Mouse (Mus musculus) lung, embryonic 14.5 days (tissue): ENCODE measurements around the gene Llcfc1. TPM values are rescaled to one million over a fixed set of nuclear protein-coding genes. Genes with fewer than 3 reads are reported as not detected.

Source experiments
- ATAC-seq: fragments of 200-750 bp; cut with Nextera tagmentation; 2 replicates; pipeline ENCODE4 v1.8.0; 2017; ENCODE audit warnings: mild to moderate bottlenecking, moderate TSS enrichment, moderate library complexity; ENCODE audit not compliant: insufficient read depth
- DNase-seq: peaks from one replicate; pipeline ENCODE4 v3.0.0-alpha.2; 2015
- H3K27ac ChIP-seq: fragments of 300-500 bp; sonication (generic); 2 replicates; pipeline ENCODE4 v1.5.1; 2014; ENCODE audit warnings: low read depth, mild to moderate bottlenecking, moderate library complexity
- H3K27me3 ChIP-seq: fragments of 300-500 bp; sonication (generic); 2 replicates; pipeline ENCODE4 v1.6.1; 2014; ENCODE audit warnings: low read length, control low read depth; ENCODE audit not compliant: insufficient read depth
- H3K36me3 ChIP-seq: fragments of 300-500 bp; sonication (generic); 2 replicates; pipeline ENCODE4 v1.6.1; 2014; ENCODE audit warnings: control low read depth; ENCODE audit not compliant: insufficient read depth
- H3K4me1 ChIP-seq: fragments of 300-500 bp; sonication (generic); 2 replicates; pipeline ENCODE4 v1.6.1; 2014; ENCODE audit warnings: antibody characterized with exemption, control low read depth; ENCODE audit not compliant: insufficient read depth
- H3K4me2 ChIP-seq: fragments of 300-500 bp; sonication (generic); 2 replicates; pipeline ENCODE4 v1.6.1; 2014; ENCODE audit warnings: mild to moderate bottlenecking
- H3K4me3 ChIP-seq: fragments of 300-500 bp; sonication (generic); 2 replicates; pipeline ENCODE4 v1.5.1; 2014; ENCODE audit warnings: low read depth, low read length
- H3K9ac ChIP-seq: fragments of 300-500 bp; sonication (generic); 2 replicates; pipeline ENCODE4 v1.6.1; 2014
- H3K9me3 ChIP-seq: fragments of 300-500 bp; sonication (generic); 2 replicates; pipeline ENCODE4 v1.6.1; 2016; ENCODE audit warnings: low read depth, low read length, control low read depth
- CTCF ChIP-seq: IDR thresholded peaks from 2 replicates; pipeline ENCODE4 v1.5.1; 2016; ENCODE audit warnings: antibody characterized with exemption, low read depth
- WGBS: fragments of 180-500 bp; shearing (Covaris S2); extraction: QIAGEN DNeasy Blood & Tissue Kit; methylation state at CpG from one replicate; pipeline ENCODE4 v1.1.7; 2014; 5-methylcytosine and 5-hydroxymethylcytosine counted together
- polyA plus RNA-seq: library from polyadenylated mRNA; unstranded; fragments of >200 nt; fragmentation: Nextera tagmentation; extraction: Ambion mirVana; gene quantifications from 2 replicates; pipeline ENCODE4 v1.2.1, GENCODE M21; 2014

Gene Llcfc1
- not detected in 2 replicates for polyA plus RNA-seq

GRCm38 (mm10) chr6:41684131-41684530, at the start of gene Llcfc1:
Llcfc1 (plus strand) TSS chr6:41684431.
- DNase-seq (no peak), ATAC-seq (no peak)
- Histone ChIP-seq H3K9ac (no peak within 1 kb of the TSS), H3K4me3 (no peak within 1 kb of the TSS), H3K4me1 (no peaks in the 10 kb centered on the region), H3K4me2 (no peak within 1 kb of the TSS), H3K9me3 (no peaks in the 10 kb centered on the region), H3K27me3 (no peaks in the 10 kb centered on the region), H3K27ac (no peak within 1 kb of the TSS), H3K36me3 (no peaks in the 10 kb centered on the region)
- 80% methylated on average over 2 of the region's 2 CpGs for WGBS
- TF ChIP-seq CTCF = no peak

DNA sequence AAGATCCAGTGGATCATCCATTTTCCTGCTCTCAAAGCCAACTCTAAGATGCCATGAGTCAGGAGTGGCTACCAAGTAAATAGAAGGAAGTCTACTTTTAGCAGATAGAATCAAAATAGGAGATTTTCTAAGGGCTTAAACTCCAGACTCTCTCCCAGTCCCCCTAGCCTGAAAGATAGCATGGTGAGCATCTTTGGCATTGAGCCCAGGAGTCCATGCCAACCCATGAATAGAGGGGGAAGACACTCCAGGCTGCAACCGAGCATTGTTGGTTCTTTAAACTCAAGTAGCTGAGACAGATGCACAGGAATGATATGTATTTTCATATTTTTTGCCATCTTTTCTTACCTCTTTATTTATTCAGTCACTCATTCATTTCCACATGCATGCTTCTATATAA, 49.0 kb upstream of the Llcfc1 start:
- WGBS = 57% methylated on average over 1 of the region's 1 CpGs
- H3K9ac ChIP-seq = no peak overlapping the region
- no peak for TF ChIP-seq CTCF
- H3K9me3 ChIP-seq = no peaks in the 10 kb centered on the region
- H3K27ac ChIP-seq = no peak overlapping the region
- no peaks in the 10 kb centered on the region for H3K4me1 ChIP-seq
- no peak overlapping the region for H3K4me3 ChIP-seq
- peak; percentile 5 for DNase-seq
- H3K27me3 ChIP-seq = no peaks in the 10 kb centered on the region
- H3K36me3 ChIP-seq = no peaks in the 10 kb centered on the region
- H3K4me2 ChIP-seq = peak overlapping the region; percentile 52; the same call in 1 of the 2 replicates
- ATAC-seq = no peak

DNA sequence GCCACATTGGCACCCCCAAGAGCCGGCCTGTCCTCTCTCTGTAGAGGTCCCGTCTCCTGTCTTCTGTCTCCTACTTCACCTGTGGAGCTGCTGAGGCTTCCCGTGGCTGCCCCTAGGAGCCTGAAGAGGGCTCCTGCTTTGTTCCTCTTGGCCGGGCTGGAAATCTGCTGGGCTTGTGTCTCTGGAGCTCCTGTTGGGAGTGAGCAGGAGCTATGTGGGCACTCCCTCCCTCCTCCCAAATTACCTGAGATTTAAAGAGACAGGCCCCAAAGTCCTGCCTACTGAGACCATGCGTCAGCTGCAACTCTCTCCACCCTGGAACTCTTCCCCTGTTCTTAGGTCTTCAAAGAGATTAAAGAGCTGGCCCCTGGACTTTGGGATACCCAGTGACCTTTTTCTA, 48.1 kb upstream of the Llcfc1 start, which contains the start of gene Trpv6:
Trpv6 (minus strand) TSS at position 228 of the 400 bp plus-strand sequence.
- 14% methylated on average over 5 of the region's 5 CpGs for WGBS
- peak within 1 kb of the TSS; percentile 30 for H3K4me3 ChIP-seq
- DNase-seq = peak; percentile 4
- peak within 1 kb of the TSS; percentile 52 for H3K4me2 ChIP-seq
- TF ChIP-seq CTCF = no peak
- no peaks in the 10 kb centered on the region for H3K9me3 ChIP-seq
- H3K9ac ChIP-seq = peak within 1 kb of the TSS; percentile 43
- no peaks in the 10 kb centered on the region for H3K27me3 ChIP-seq
- no peaks in the 10 kb centered on the region for H3K4me1 ChIP-seq
- H3K27ac ChIP-seq = no peak within 1 kb of the TSS
- peak; percentile 56; the same call in 1 of the 2 replicates for ATAC-seq
- H3K36me3 ChIP-seq = no peaks in the 10 kb centered on the region

DNA sequence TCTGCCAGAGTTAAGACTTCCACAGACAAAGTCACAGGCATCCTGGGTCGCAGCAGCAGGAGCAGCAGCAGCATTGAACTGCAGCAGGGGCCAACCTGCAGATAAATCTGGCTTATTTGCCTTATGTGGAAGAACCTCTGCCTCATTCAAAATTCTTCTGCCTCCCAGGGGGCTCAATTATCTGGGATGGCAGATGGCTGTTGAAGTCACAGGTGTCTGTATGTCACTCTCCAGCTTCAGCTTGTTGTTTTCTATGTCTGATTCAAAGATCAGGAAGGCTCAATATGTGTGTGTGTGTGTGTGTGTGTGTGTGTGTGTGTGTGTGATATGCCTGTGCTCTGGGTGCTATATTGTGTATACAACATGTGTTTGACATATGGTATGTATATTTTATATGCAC, 46.8 kb upstream of the Llcfc1 start:
- ATAC-seq (no peak), DNase-seq (no peak)
- Histone ChIP-seq H3K9me3 (no peaks in the 10 kb centered on the region), H3K27ac (no peak overlapping the region), H3K9ac (no peak overlapping the region), H3K36me3 (no peaks in the 10 kb centered on the region), H3K4me3 (no peak overlapping the region), H3K27me3 (no peaks in the 10 kb centered on the region), H3K4me2 (no peak overlapping the region), H3K4me1 (no peaks in the 10 kb centered on the region)
- 24% methylated on average over 1 of the region's 1 CpGs for WGBS
- TF ChIP-seq CTCF = no peak

- Histone ChIP-seq H3K36me3 (no peaks in the 10 kb centered on the region), H3K27me3 (no peaks in the 10 kb centered on the region), H3K4me3 (no peak overlapping the region), H3K4me2 (no peak overlapping the region), H3K4me1 (no peaks in the 10 kb centered on the region), H3K9ac (no peak overlapping the region), H3K9me3 (no peaks in the 10 kb centered on the region), H3K27ac (no peak overlapping the region)
- 72% methylated on average over 6 of the region's 6 CpGs for WGBS
- no peak for TF ChIP-seq CTCF
- ATAC-seq = no peak
- no peak for DNase-seq
Measured at GRCm38 (mm10) chr6:41637927-41638506, 46.2 kb upstream of the Llcfc1 start.

GRCm38 (mm10) chr6:41640449-41640848, 43.8 kb upstream of the Llcfc1 start:
- Histone ChIP-seq H3K27me3 (no peaks in the 10 kb centered on the region), H3K27ac (no peak overlapping the region; the same call in 1 of the 2 replicates), H3K9me3 (no peaks in the 10 kb centered on the region), H3K9ac (no peak overlapping the region), H3K4me2 (no peak overlapping the region), H3K4me1 (no peaks in the 10 kb centered on the region), H3K4me3 (no peak overlapping the region), H3K36me3 (no peaks in the 10 kb centered on the region)
- ATAC-seq (no peak), DNase-seq (no peak)
- WGBS = 52% methylated on average over 3 of the region's 3 CpGs
- TF ChIP-seq CTCF = no peak

- WGBS = 67% methylated on average over 6 of the region's 6 CpGs
- ATAC-seq = no peak
- no peak for TF ChIP-seq CTCF
Measured at GRCm38 (mm10) chr6:41641173-41641866, 42.9 kb upstream of the Llcfc1 start.

More at GRCm38 (mm10) chr6:41641173-41641866, 42.9 kb upstream of the Llcfc1 start:
- Histone ChIP-seq H3K9me3 (no peaks in the 10 kb centered on the region), H3K4me2 (no peak overlapping the region), H3K9ac (no peak overlapping the region), H3K4me1 (no peaks in the 10 kb centered on the region), H3K4me3 (no peak overlapping the region), H3K27me3 (no peaks in the 10 kb centered on the region), H3K36me3 (no peaks in the 10 kb centered on the region), H3K27ac (no peak overlapping the region)
- no peak for DNase-seq
